Mouse (Mus musculus): ENCODE data around the gene Nthl1.

- no peak for TF ChIP-seq CTCF (IDR thresholded peaks at IDR 0.05; ENCODE audit: control insufficient read depth, insufficient read depth, insufficient read length)
- TF ChIP-seq MYOD1 (IDR thresholded peaks at IDR 0.05; ENCODE audit: control insufficient read depth, insufficient read length, low read depth): no peak
- no peak for TF ChIP-seq MAX (IDR thresholded peaks at IDR 0.05)
- no peak for TF ChIP-seq USF1 (IDR thresholded peaks at IDR 0.05; ENCODE audit: low read depth)
- TF ChIP-seq MYOG (IDR thresholded peaks at IDR 0.05; ENCODE audit: control insufficient read depth, extremely low read depth, insufficient read length): no peak
- no peak for TF ChIP-seq FOSL1 (IDR thresholded peaks at IDR 0.05; ENCODE audit: insufficient read depth, low read length, poor library complexity, severe bottlenecking)
Observed at GRCm38 (mm10) chr17:24676187-24676586, 43.7 kb downstream of the Nthl1 start.

Data from C2C12 (cell line).